Mouse (Mus musculus): ENCODE measurements at regions not wholly inside any gene's neighbourhood (a gene's known extent, or its start where the extent isn't known, plus 50 kb on each side); places are given as distances from the start of the nearest gene placed in this dataset.

DNA sequence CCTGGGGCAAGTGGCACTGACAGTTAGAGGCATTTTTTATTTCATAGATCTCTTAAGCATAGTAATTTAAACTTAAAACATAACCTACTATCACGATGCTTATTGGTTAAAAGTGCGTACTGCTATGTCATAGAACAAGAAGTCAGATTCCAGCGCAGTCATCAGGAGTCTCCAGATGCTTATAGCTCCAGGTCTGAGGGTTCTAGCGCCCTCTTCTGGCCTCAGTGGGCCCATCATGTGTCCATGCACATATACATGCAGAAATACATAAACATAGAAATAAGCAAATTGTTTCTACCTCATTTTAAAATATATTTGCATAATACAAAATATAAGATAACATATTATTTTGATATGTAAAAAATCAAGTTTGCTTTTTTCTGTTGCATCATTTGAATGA, 1002.8 kb upstream of the Adgrl2 start:
- TF ChIP-seq POLR2A (IDR thresholded peaks at IDR 0.05; ENCODE audit: borderline replicate concordance, insufficient read depth, low read length): no peak
- no peak for TF ChIP-seq CTCF (IDR thresholded peaks at IDR 0.05; ENCODE audit: borderline replicate concordance, insufficient read depth, low read depth, low read length)

DNA sequence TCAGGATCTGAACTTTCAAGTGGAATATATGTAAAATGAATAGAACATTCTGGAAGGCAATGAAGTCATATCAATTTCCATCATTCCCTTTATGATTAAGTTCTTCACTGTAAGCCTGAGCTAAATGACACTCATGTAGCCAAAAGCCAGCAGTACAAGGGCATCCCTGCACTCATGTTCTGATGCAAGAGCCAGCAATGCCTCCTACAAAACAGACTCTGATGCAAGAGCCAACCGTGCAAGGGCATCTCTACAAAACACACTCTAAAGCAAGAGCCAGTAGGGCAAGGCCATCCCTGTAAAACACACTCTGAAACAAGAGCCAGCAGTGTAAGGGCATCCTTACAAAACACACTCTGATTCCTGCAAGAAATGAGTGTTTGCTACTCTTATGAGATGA, 997.4 kb upstream of the Adgrl2 start:
- Histone ChIP-seq H3K27me3 (ENCODE audit: control insufficient read depth, insufficient read depth, low read length) (no peaks in the 10 kb centered on the region), H3K4me1 (ENCODE audit: control insufficient read depth, insufficient read depth, low read length) (no peaks in the 10 kb centered on the region), H3K4me3 (replicated peaks; ENCODE audit: insufficient read depth, low read depth, low read length) (no peak overlapping the region), H3K27ac (ENCODE audit: insufficient read depth, low read length) (no peak overlapping the region)
- DNase-seq: no peak
- TF ChIP-seq CTCF (IDR thresholded peaks at IDR 0.05; ENCODE audit: borderline replicate concordance, insufficient read depth, low read depth, low read length) (no peak), POLR2A (IDR thresholded peaks at IDR 0.05; ENCODE audit: borderline replicate concordance, insufficient read depth, low read length) (no peak)
- WGBS: 58% methylated on average over 1 of the region's 1 CpGs

More for the DNA sequence above, 1002.8 kb upstream of the Adgrl2 start:
- no peak overlapping the region for H3K4me3 ChIP-seq (replicated peaks; ENCODE audit: insufficient read depth, low read depth, low read length)
- no peak overlapping the region for H3K27ac ChIP-seq (ENCODE audit: insufficient read depth, low read length)
- H3K4me1 ChIP-seq (ENCODE audit: control insufficient read depth, insufficient read depth, low read length): no peaks in the 10 kb centered on the region
- 63% methylated on average over 4 of the region's 4 CpGs for WGBS
- no peaks in the 10 kb centered on the region for H3K27me3 ChIP-seq (ENCODE audit: control insufficient read depth, insufficient read depth, low read length)
- DNase-seq: no peak

- Histone ChIP-seq H3K4me3 (replicated peaks; ENCODE audit: insufficient read depth, low read depth, low read length) (no peak overlapping the region), H3K27ac (ENCODE audit: insufficient read depth, low read length) (no peak overlapping the region), H3K4me1 (ENCODE audit: control insufficient read depth, insufficient read depth, low read length) (no peaks in the 10 kb centered on the region), H3K27me3 (ENCODE audit: control insufficient read depth, insufficient read depth, low read length) (no peaks in the 10 kb centered on the region)
- no peak for DNase-seq
- WGBS: 52% methylated on average over 2 of the region's 2 CpGs
- TF ChIP-seq POLR2A (IDR thresholded peaks at IDR 0.05; ENCODE audit: borderline replicate concordance, insufficient read depth, low read length): no peak
- no peak for TF ChIP-seq CTCF (IDR thresholded peaks at IDR 0.05; ENCODE audit: borderline replicate concordance, insufficient read depth, low read depth, low read length)
These were observed 966.6 kb upstream of the Adgrl2 start for GRCm38 (mm10) chr3:149956993-149957392.

- WGBS: 71% methylated on average over 9 of the region's 9 CpGs
- H3K27ac ChIP-seq (ENCODE audit: insufficient read depth, low read length): no peak overlapping the region
- H3K27me3 ChIP-seq (ENCODE audit: control insufficient read depth, insufficient read depth, low read length): no peaks in the 10 kb centered on the region
- DNase-seq: no peak
- no peak overlapping the region for H3K4me3 ChIP-seq (replicated peaks; ENCODE audit: insufficient read depth, low read depth, low read length)
- H3K4me1 ChIP-seq (ENCODE audit: control insufficient read depth, insufficient read depth, low read length): no peaks in the 10 kb centered on the region
- TF ChIP-seq POLR2A (IDR thresholded peaks at IDR 0.05; ENCODE audit: borderline replicate concordance, insufficient read depth, low read length): no peak
- no peak for TF ChIP-seq CTCF (IDR thresholded peaks at IDR 0.05; ENCODE audit: borderline replicate concordance, insufficient read depth, low read depth, low read length)
These were observed 945.8 kb upstream of the Adgrl2 start for GRCm38 (mm10) chr3:149936197-149936596.

DNA sequence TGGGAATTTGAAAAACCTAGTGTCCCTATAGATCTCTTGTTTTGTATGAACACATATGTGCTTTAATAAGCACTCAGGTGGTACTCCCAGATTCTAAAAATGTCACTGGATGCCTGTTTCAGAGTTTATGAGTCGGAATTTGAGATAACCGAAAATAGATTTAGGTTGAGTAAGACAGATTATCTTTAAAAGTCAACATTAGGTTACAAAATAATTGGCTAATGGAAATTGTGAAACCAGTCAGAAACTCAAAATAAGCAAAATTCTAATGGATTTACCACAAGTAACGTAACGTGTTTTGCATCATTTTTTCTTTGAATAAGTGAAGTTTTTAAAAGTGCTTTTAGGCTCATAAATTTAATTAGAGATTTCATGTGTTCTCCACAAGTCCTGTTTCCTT, 944.5 kb upstream of the Adgrl2 start:
- Histone ChIP-seq H3K4me1 (ENCODE audit: control insufficient read depth, insufficient read depth, low read length) (no peaks in the 10 kb centered on the region), H3K4me3 (replicated peaks; ENCODE audit: insufficient read depth, low read depth, low read length) (no peak overlapping the region), H3K27ac (ENCODE audit: insufficient read depth, low read length) (no peak overlapping the region), H3K27me3 (ENCODE audit: control insufficient read depth, insufficient read depth, low read length) (no peaks in the 10 kb centered on the region)
- TF ChIP-seq POLR2A (IDR thresholded peaks at IDR 0.05; ENCODE audit: borderline replicate concordance, insufficient read depth, low read length) (no peak), CTCF (IDR thresholded peaks at IDR 0.05; ENCODE audit: borderline replicate concordance, insufficient read depth, low read depth, low read length) (no peak)
- 94% methylated on average over 4 of the region's 4 CpGs for WGBS
- no peak for DNase-seq

DNA sequence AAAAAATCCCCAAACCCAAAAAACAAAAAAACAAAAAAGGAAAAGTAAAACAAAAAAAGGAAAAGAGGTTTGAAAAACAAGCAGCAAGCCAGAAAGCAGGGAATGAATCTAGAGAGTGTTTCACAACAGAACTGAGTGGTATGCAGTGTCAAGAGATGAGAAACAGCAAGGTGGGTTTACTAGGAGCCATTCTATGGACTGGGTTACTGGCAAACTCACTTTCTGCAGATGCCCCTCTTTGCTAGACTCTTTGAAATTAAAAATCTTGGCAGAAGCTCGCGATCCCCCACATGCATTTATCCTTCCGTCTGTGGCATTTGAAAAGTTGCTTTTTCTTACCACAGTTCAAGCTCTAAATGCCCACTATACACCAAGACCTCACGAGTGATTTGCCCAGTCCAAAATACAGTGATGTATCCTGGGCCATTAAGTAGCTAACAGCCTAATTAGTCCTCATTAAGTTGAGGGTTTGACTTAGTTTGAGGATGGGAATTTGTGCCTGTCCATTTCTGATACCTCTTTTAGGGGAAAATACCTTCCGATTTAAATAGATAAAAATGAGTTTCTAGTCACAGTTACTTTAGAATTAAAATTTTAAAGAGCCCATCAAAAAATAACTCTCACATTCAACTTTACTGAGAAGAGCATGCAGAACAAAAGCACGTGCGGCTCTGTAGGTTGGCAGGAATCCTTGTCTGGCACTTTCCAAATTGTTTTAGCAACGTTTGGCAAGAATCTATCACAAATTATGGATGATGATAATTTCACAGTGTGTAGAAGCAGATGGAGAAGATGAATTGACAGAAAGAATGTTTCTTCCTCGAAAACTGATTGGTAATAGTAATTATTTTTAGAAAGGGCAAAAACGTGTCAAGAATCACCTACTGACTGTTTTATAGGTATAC, 938.4 kb upstream of the Adgrl2 start:
- no peak overlapping the region for H3K4me3 ChIP-seq (replicated peaks; ENCODE audit: insufficient read depth, low read depth, low read length)
- H3K4me1 ChIP-seq (ENCODE audit: control insufficient read depth, insufficient read depth, low read length): no peaks in the 10 kb centered on the region
- WGBS: 15% methylated on average over 10 of the region's 10 CpGs
- no peak for DNase-seq
- no peaks in the 10 kb centered on the region for H3K27me3 ChIP-seq (ENCODE audit: control insufficient read depth, insufficient read depth, low read length)
- no peak for TF ChIP-seq POLR2A (IDR thresholded peaks at IDR 0.05; ENCODE audit: borderline replicate concordance, insufficient read depth, low read length)
- no peak for TF ChIP-seq CTCF (IDR thresholded peaks at IDR 0.05; ENCODE audit: borderline replicate concordance, insufficient read depth, low read depth, low read length)
- H3K27ac ChIP-seq (ENCODE audit: insufficient read depth, low read length): no peak overlapping the region

DNA sequence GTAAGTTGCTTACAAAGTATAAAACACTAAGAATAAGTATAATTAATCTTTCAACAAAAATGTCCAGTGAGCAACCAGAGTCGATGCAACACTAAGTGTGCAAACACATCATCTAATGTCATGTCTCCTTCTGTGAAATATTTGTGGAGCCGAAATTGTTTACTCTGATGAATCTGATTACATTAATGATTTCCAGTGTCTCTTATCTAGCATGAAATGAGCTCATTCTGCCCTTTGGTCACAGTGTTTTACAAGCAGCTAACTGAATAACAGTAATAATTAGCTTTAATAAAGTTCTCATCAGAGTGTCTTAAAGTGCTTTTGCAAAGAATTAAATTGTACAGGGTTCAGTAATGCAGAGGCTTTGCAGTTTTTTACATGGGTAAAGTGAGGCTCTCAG, 929.9 kb upstream of the Adgrl2 start:
- no peaks in the 10 kb centered on the region for H3K27me3 ChIP-seq (ENCODE audit: control insufficient read depth, insufficient read depth, low read length)
- 60% methylated on average over 2 of the region's 2 CpGs for WGBS

GRCm38 (mm10) chr3:149918201-149918600, 927.8 kb upstream of the Adgrl2 start:
- no peak overlapping the region for H3K27ac ChIP-seq (ENCODE audit: insufficient read depth, low read length)
- TF ChIP-seq CTCF (IDR thresholded peaks at IDR 0.05; ENCODE audit: borderline replicate concordance, insufficient read depth, low read depth, low read length) (no peak), POLR2A (IDR thresholded peaks at IDR 0.05; ENCODE audit: borderline replicate concordance, insufficient read depth, low read length) (no peak)
- no peaks in the 10 kb centered on the region for H3K4me1 ChIP-seq (ENCODE audit: control insufficient read depth, insufficient read depth, low read length)
- WGBS: 53% methylated on average over 5 of the region's 5 CpGs
- no peak for DNase-seq
- no peak overlapping the region for H3K4me3 ChIP-seq (replicated peaks; ENCODE audit: insufficient read depth, low read depth, low read length)
- no peaks in the 10 kb centered on the region for H3K27me3 ChIP-seq (ENCODE audit: control insufficient read depth, insufficient read depth, low read length)

More for the DNA sequence above, 929.9 kb upstream of the Adgrl2 start:
- Histone ChIP-seq H3K4me3 (replicated peaks; ENCODE audit: insufficient read depth, low read depth, low read length) (no peak overlapping the region), H3K4me1 (ENCODE audit: control insufficient read depth, insufficient read depth, low read length) (no peaks in the 10 kb centered on the region), H3K27ac (ENCODE audit: insufficient read depth, low read length) (no peak overlapping the region)
- TF ChIP-seq CTCF (IDR thresholded peaks at IDR 0.05; ENCODE audit: borderline replicate concordance, insufficient read depth, low read depth, low read length) (no peak), POLR2A (IDR thresholded peaks at IDR 0.05; ENCODE audit: borderline replicate concordance, insufficient read depth, low read length) (no peak)
- no peak for DNase-seq
